Mouse (Mus musculus): ENCODE measurements around the gene Wnt1.

GRCm38 (mm10) chr15:98808651-98809134 lies 19.0 kb downstream of the Wnt1 start:
- TF ChIP-seq CTCF (IDR thresholded peaks at IDR 0.05; ENCODE audit: insufficient read depth, low read length): no peak
- no peak for TF ChIP-seq POLR2A (IDR thresholded peaks at IDR 0.05; ENCODE audit: borderline replicate concordance, extremely low read depth, low read depth, low read length)

Data from lung, adult 2 months (tissue).